Mouse (Mus musculus): Measurements from ENCODE around the gene Pithd1. TPM values are rescaled to one million over a fixed set of nuclear protein-coding genes. Genes with fewer than 3 reads are reported as not detected.

Gene Pithd1
- total and polyA plus RNA-seq, 3 experiments: 62.8 to 77.7 TPM; not detected in 1

DNA sequence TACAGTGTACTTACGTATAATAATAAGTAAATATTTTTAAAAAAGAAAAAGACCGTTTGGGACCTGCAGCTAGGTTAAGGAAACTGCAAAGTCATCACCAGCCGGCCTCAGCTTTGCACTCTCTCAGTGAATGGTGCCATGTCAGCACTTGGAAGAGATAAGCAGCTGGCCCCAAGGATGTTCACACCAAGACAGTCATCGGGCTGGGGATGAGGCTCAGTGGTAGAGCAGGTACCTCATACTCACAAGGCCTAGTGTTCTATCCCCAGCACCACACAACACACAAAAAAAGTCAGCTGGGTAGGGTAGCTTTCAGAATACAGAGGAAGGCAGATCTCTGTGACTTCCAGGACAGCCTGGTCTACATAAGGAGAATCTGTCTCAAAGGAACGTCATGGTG is 1.9 kb downstream of the Pithd1 start (continued):
- TF ChIP-seq NRF1 (IDR thresholded peaks at IDR 0.05; ENCODE audit: insufficient read depth, low read depth, low read length, poor library complexity, severe bottlenecking): no peak
- TF ChIP-seq RAD21 (IDR thresholded peaks at IDR 0.05; ENCODE audit: low read depth, low read length): no peak
- peak; percentile 28 to 69; a peak in 3 of 4 replicates for TF ChIP-seq POLR2A (IDR thresholded peaks at IDR 0.05; ENCODE audit: control insufficient read depth in 1 of 2, insufficient read depth in 1 of 2, low read depth in 1 of 2, low read length in 2 of 2, poor library complexity in 1 of 2)
- TF ChIP-seq MAZ (IDR thresholded peaks at IDR 0.05; ENCODE audit: low read depth, low read length): no peak
- no peak for TF ChIP-seq MYB (IDR thresholded peaks at IDR 0.05; ENCODE audit: low read depth, low read length)
- TF ChIP-seq RCOR1 (IDR thresholded peaks at IDR 0.05; ENCODE audit: low read depth, low read length): peak; percentile 71
- TF ChIP-seq ZMIZ1 (IDR thresholded peaks at IDR 0.05; ENCODE audit: low read depth, low read length): peak; percentile 64; the same call in 1 of the 2 replicates
- TF ChIP-seq JUND (IDR thresholded peaks at IDR 0.05; ENCODE audit: low read depth, low read length): no peak
- TF ChIP-seq KAT2A (conservative IDR thresholded peaks at IDR 0.05; ENCODE audit: low read depth, low read length): no peak
- TF ChIP-seq ZNF384 (IDR thresholded peaks at IDR 0.05; ENCODE audit: low read depth, low read length): no peak
- peak; percentile 84 for TF ChIP-seq SIN3A (IDR thresholded peaks at IDR 0.05; ENCODE audit: low read length)
- no peak for TF ChIP-seq USF1 (IDR thresholded peaks at IDR 0.05; ENCODE audit: low read depth, low read length)
- peak; percentile 71; the same call in 1 of the 2 replicates for TF ChIP-seq MXI1 (IDR thresholded peaks at IDR 0.05; ENCODE audit: low read depth, low read length)
- TF ChIP-seq TAL1 (IDR thresholded peaks at IDR 0.05; ENCODE audit: low read length): peak; percentile 82
- TF ChIP-seq ETS1 (IDR thresholded peaks at IDR 0.05; ENCODE audit: low read depth, low read length): peak; percentile 98
- peak; percentile 72 for TF ChIP-seq TCF12 (IDR thresholded peaks at IDR 0.05; ENCODE audit: low read depth, low read length)
- TF ChIP-seq MAX (IDR thresholded peaks at IDR 0.05; ENCODE audit: low read length): peak; percentile 72
- no peak for TF ChIP-seq POLR2AphosphoS5 (IDR thresholded peaks at IDR 0.05; ENCODE audit: borderline replicate concordance, low read depth, low read length)
- TF ChIP-seq ELF1 (IDR thresholded peaks at IDR 0.05; ENCODE audit: low read depth, low read length): no peak
- peak; percentile 56 for TF ChIP-seq HCFC1 (IDR thresholded peaks at IDR 0.05; ENCODE audit: low read depth, low read length)
- no peak for TF ChIP-seq CHD2 (IDR thresholded peaks at IDR 0.05; ENCODE audit: low read length)
- peak; percentile 85 for TF ChIP-seq GABPA (IDR thresholded peaks at IDR 0.05; ENCODE audit: low read depth, low read length)
- no peak for TF ChIP-seq ZKSCAN1 (IDR thresholded peaks at IDR 0.05; ENCODE audit: low read depth, low read length)

DNA sequence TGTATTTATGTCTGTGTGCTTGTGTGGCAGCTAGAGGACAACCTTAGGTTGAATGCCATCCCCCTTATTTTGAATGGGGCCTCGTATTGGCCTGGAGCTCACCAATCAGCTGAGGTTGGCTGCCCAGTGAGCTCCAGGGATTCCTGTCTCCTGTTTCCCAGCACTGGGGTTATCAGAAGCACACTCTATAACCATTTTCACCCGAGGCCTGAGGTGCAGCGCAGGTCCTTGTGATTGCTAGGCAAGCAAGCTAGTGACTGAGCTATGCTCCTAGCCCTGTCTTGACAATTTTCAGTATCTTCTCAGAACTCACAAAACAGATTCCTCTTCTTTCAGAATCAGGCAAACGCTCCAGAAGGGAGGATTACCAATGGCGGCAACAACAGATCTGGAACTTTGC is 2.5 kb downstream of the Pithd1 start:
- TF ChIP-seq E2F4 (IDR thresholded peaks at IDR 0.05; ENCODE audit: borderline replicate concordance, low read depth, low read length) (no peak), POLR2AphosphoS5 (IDR thresholded peaks at IDR 0.05; ENCODE audit: borderline replicate concordance, low read depth, low read length) (no peak), CTCF (IDR thresholded peaks at IDR 0.05 in 2 of 3, conservative IDR thresholded peaks at IDR 0.05 in 1 of 3; ENCODE audit: control insufficient read depth in 1 of 3, insufficient read depth in 1 of 3, low read depth in 2 of 3, low read length in 3 of 3, poor library complexity in 1 of 3, severe bottlenecking in 1 of 3) (no peak), RCOR1 (IDR thresholded peaks at IDR 0.05; ENCODE audit: low read depth, low read length) (no peak), MEF2A (IDR thresholded peaks at IDR 0.05; ENCODE audit: extremely low read depth, insufficient replicate concordance, low read depth, low read length, poor library complexity, severe bottlenecking) (no peak), TCF12 (IDR thresholded peaks at IDR 0.05; ENCODE audit: low read depth, low read length) (no peak), TAL1 (IDR thresholded peaks at IDR 0.05; ENCODE audit: low read length) (no peak), MYC (IDR thresholded peaks at IDR 0.05; ENCODE audit: low read depth, low read length) (no peak), CHD2 (IDR thresholded peaks at IDR 0.05; ENCODE audit: low read length) (no peak), CHD1 (IDR thresholded peaks at IDR 0.05; ENCODE audit: low read depth, low read length) (no peak), ETS1 (IDR thresholded peaks at IDR 0.05; ENCODE audit: low read depth, low read length) (no peak), MAZ (IDR thresholded peaks at IDR 0.05; ENCODE audit: low read depth, low read length) (no peak), POLR2AphosphoS2 (IDR thresholded peaks at IDR 0.05; ENCODE audit: low read length) (no peak), JUND (IDR thresholded peaks at IDR 0.05; ENCODE audit: low read depth, low read length) (no peak), ZKSCAN1 (IDR thresholded peaks at IDR 0.05; ENCODE audit: low read depth, low read length) (no peak), GABPA (IDR thresholded peaks at IDR 0.05; ENCODE audit: low read depth, low read length) (no peak), SIN3A (IDR thresholded peaks at IDR 0.05; ENCODE audit: low read length) (no peak), MAX (IDR thresholded peaks at IDR 0.05; ENCODE audit: low read length) (no peak), KAT2A (conservative IDR thresholded peaks at IDR 0.05; ENCODE audit: low read depth, low read length) (no peak)
- Histone ChIP-seq H3K27me3 (ENCODE audit: control insufficient read depth in 1 of 2, insufficient read depth in 2 of 2, low read length in 2 of 2) (no peaks in the 10 kb centered on the region), H3K27ac (ENCODE audit: control insufficient read depth, low read depth, low read length) (peak overlapping the region; percentile 58), H3K9me3 (replicated peaks; ENCODE audit: insufficient read depth, low read length) (no peaks in the 10 kb centered on the region), H3K79me2 (ENCODE audit: control insufficient read depth, insufficient read depth, low read length, poor library complexity) (peaks cover 25% of the 10 kb centered on the region), H3K4me3 (ENCODE audit: control insufficient read depth in 1 of 2, insufficient read depth in 1 of 2, low read depth in 2 of 2, low read length in 2 of 2) (no peak overlapping the region), H3K4me1 (ENCODE audit: control insufficient read depth in 1 of 2, insufficient read depth in 2 of 2, low read length in 2 of 2) (peaks cover 19 to 41% of the 10 kb centered on the region in 2 experiments), H3K36me3 (ENCODE audit: control insufficient read depth in 1 of 2, insufficient read depth in 2 of 2, low read length in 2 of 2) (peaks cover 15 to 52% of the 10 kb centered on the region in 2 experiments), H3K9ac (ENCODE audit: control insufficient read depth, low read depth, low read length, poor library complexity, severe bottlenecking) (no peak overlapping the region)
- peak; percentile 27 for DNase-seq (ENCODE audit: low read depth, low spot score)
